ENCODE assay signal across 10 mouse cellular contexts in the genomic region with DNA sequence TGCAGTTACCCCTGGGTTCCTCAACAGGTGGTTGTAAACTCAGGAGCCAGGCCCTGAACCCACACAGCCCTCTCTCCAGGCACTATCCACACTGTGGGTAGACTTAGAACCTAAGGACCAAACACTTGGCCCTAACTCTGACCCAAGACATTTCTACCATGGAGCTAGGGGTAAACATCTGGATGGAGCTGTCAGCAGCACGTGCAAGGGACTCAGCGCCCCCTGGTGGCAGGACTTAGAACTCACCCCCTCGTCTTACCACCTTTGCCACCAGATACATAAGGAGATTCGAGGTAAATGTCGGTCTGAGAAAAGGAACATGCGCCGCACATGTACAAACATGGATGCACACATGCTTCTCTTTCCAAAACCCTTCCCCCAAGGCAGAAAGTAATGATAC. TPM values are rescaled to one million over a fixed set of nuclear protein-coding genes. Genes with fewer than 3 reads are reported as not detected.
DNase-seq lines count a peak whose midpoint lies in the region; ATAC-seq lines count a peak whose summit lies in the region.
"Had no signal": no experiment of that assay in that cellular context is flagged by ENCODE, and none has a peak within 500 bp of the region (broad histone marks: within the 10 kb centered on the region; RNA-seq: fewer than 3 reads in every experiment).

No protein-coding gene starts in this region.

- H3K27ac ChIP-seq in heart, embryonic 11.5 days (ENCODE audit: low read depth, low read length), result no peak overlapping the region
- no peak overlapping the region for H3K27ac ChIP-seq in liver, embryonic 13.5 days
- H3K27ac ChIP-seq: embryonic facial prominence, embryonic 12.5 days had no signal

- H3K4me2 ChIP-seq in heart, embryonic 11.5 days, result no peak overlapping the region
- no peak overlapping the region for H3K4me2 ChIP-seq in liver, embryonic 13.5 days
- H3K4me2 ChIP-seq: embryonic facial prominence, embryonic 12.5 days had no signal

- H3K27me3 ChIP-seq in heart, embryonic 11.5 days (ENCODE audit: control insufficient read depth, insufficient read depth, low read length), result peaks cover 50% of the 10 kb centered on the region
- H3K27me3 ChIP-seq in liver, embryonic 13.5 days, result peaks cover 56% of the 10 kb centered on the region

- no peak overlapping the region for H3K9ac ChIP-seq in heart, embryonic 11.5 days (ENCODE audit: low read depth, low read length)
- no peak overlapping the region for H3K9ac ChIP-seq in liver, embryonic 13.5 days
- H3K9ac ChIP-seq: embryonic facial prominence, embryonic 12.5 days had no signal

- no peak for ATAC-seq in heart, embryonic 11.5 days (replicated peaks; ENCODE audit: insufficient number of reproducible peaks, low FRiP score, low TSS enrichment)
- no peak for ATAC-seq in liver, embryonic 13.5 days (ENCODE audit: low read depth)
- no peak for ATAC-seq in activated CD4-positive, CD25-positive, alpha-beta regulatory T cell, adult 4 months

- no peak overlapping the region for H3K4me3 ChIP-seq in heart, embryonic 11.5 days (ENCODE audit: low read depth, low read length)
- H3K4me3 ChIP-seq in liver, embryonic 13.5 days (replicated peaks), result no peak overlapping the region
- H3K4me3 ChIP-seq: embryonic facial prominence, embryonic 12.5 days had no signal

- peak; percentile 89 for DNase-seq in heart, adult 11 months
- peak; percentile 37 to 54 for DNase-seq in CD8-positive naive resting alpha-beta T cell, adult 2 months (ENCODE audit: low read depth in 2 of 2, low spot score in 2 of 2)
- peak; percentile 79 to 85 for DNase-seq in adrenal gland, postnatal 36 days
- DNase-seq in gastrocnemius, postnatal 4 days (ENCODE audit: low spot score in 2 of 2), result peak; percentile 59 to 60
- peak; percentile 23 for DNase-seq in liver, embryonic 13.5 days
- DNase-seq in right cerebral cortex, postnatal 14 days, result peak; percentile 40

- 29% methylated on average over 7 of the region's 7 CpGs for WGBS in heart, embryonic 11.5 days (ENCODE audit: insufficient replicate concordance)
- WGBS in liver, embryonic 13.5 days (ENCODE audit: insufficient replicate concordance), result 24% methylated on average over 7 of the region's 7 CpGs

- H3K36me3 ChIP-seq in heart, embryonic 11.5 days (ENCODE audit: control insufficient read depth, insufficient read depth, low read length), result no peaks in the 10 kb centered on the region
- H3K36me3 ChIP-seq in liver, embryonic 13.5 days, result no peaks in the 10 kb centered on the region
- H3K36me3 ChIP-seq: embryonic facial prominence, embryonic 12.5 days had no signal

- peaks cover 8% of the 10 kb centered on the region; the same call in 1 of the 2 replicates for H3K4me1 ChIP-seq in heart, embryonic 11.5 days (ENCODE audit: control insufficient read depth, insufficient read depth, low read length)
- H3K4me1 ChIP-seq in liver, embryonic 13.5 days (replicated peaks), result peaks cover 4% of the 10 kb centered on the region

- peaks cover 4% of the 10 kb centered on the region for H3K9me3 ChIP-seq in heart, embryonic 11.5 days (replicated peaks; ENCODE audit: control insufficient read depth, low read length)
- H3K9me3 ChIP-seq in liver, embryonic 13.5 days (replicated peaks), result peaks cover 5% of the 10 kb centered on the region; the same call in 1 of the 2 replicates

RNA-seq across cellular contexts. Expression of gene Kcnk18, which starts 20.9 kb away (rescaled TPM):
- polyA plus RNA-seq in heart, embryonic 11.5 days (2014; fragmentation: Nextera tagmentation; extraction: Ambion mirVana), result not detected in 2 replicates
- total RNA-seq in adrenal gland, postnatal 36 days (2021), result not detected
- total RNA-seq in gastrocnemius, postnatal 4 days (2021), result not detected
- not detected in 2 replicates for polyA plus RNA-seq in liver, embryonic 13.5 days (2015; fragmentation: Nextera tagmentation; extraction: Ambion mirVana)
- not detected for polyA plus RNA-seq in activated CD4-positive, CD25-positive, alpha-beta regulatory T cell, adult 4 months (2017; shearing (Covaris generic))
- polyA plus RNA-seq: embryonic facial prominence, embryonic 12.5 days; lung, embryonic 16.5 days had no signal

RNA-seq across cellular contexts. Expression of gene Vax1, which starts 28.3 kb away (rescaled TPM):
- polyA plus RNA-seq in heart, embryonic 11.5 days (2014; fragmentation: Nextera tagmentation; extraction: Ambion mirVana), result not detected in 2 replicates
- not detected for total RNA-seq in adrenal gland, postnatal 36 days (2021)
- not detected for total RNA-seq in gastrocnemius, postnatal 4 days (2021)
- not detected in 2 replicates for polyA plus RNA-seq in liver, embryonic 13.5 days (2015; fragmentation: Nextera tagmentation; extraction: Ambion mirVana)
- polyA plus RNA-seq in activated CD4-positive, CD25-positive, alpha-beta regulatory T cell, adult 4 months (2017; shearing (Covaris generic)), result not detected
- polyA plus RNA-seq: lung, embryonic 16.5 days had no signal

Comparison
In these comparisons a context has a peak if more than half of its experiments do, and no peak if none do; other contexts are left out.
1. DNase-seq: peak in every context shown above with its lines; median percentile 89 in heart, adult 11 months; 82 in adrenal gland, postnatal 36 days; 60 in gastrocnemius, postnatal 4 days; 46 in CD8-positive naive resting alpha-beta T cell, adult 2 months; 40 in right cerebral cortex, postnatal 14 days; 23 in liver, embryonic 13.5 days.